Mouse (Mus musculus) Muller cell, postnatal 12 days (primary cell): ENCODE measurements around the gene Pbsn.
"Not testable (repeated sequence)": the region's sequence is repeated elsewhere in the genome, so short reads cannot be mapped to it uniquely, and the experiment has no call there.

Experiments
- DNase-seq: peaks from one replicate; pipeline ENCODE4 v3.0.0-alpha.2; 2015; ENCODE audit errors: inconsistent ontology term

Gene Pbsn

GRCm38 (mm10) chrX:77853523-77853922 is at the start of gene Pbsn:
TSS of gene Pbsn (minus strand) at chrX:77853623.
- no peak for DNase-seq

- not testable (repeated sequence) for DNase-seq
Observed at GRCm38 (mm10) chrX:77880033-77880432, 26.6 kb upstream of the Pbsn start.

- not testable (repeated sequence) for DNase-seq
Observed at GRCm38 (mm10) chrX:77864458-77864857, 11.0 kb upstream of the Pbsn start, which contains the start of gene Gm14744. TSS of gene Gm14744 (plus strand) at chrX:77864758.

- no peak for DNase-seq
Observed at GRCm38 (mm10) chrX:77812031-77812430, 41.4 kb downstream of the Pbsn start.

- DNase-seq: peak; percentile 63
Observed at GRCm38 (mm10) chrX:77810608-77811206, 42.7 kb downstream of the Pbsn start.

- peak; percentile 12 for DNase-seq
Observed at GRCm38 (mm10) chrX:77808602-77809001, 44.8 kb downstream of the Pbsn start.

GRCm38 (mm10) chrX:77802293-77802692 is 51.1 kb downstream of the Pbsn start:
- no peak for DNase-seq

- no peak for DNase-seq
Observed at GRCm38 (mm10) chrX:77801543-77801942, 51.9 kb downstream of the Pbsn start.

GRCm38 (mm10) chrX:77799554-77799953 is 53.9 kb downstream of the Pbsn start:
- no peak for DNase-seq

- no peak for DNase-seq
Observed at GRCm38 (mm10) chrX:77797801-77798200, 55.6 kb downstream of the Pbsn start.

GRCm38 (mm10) chrX:77796916-77797315 is 56.5 kb downstream of the Pbsn start:
- DNase-seq: no peak

GRCm38 (mm10) chrX:77796238-77796835 is 57.1 kb downstream of the Pbsn start, which contains the start of gene Prkx:
TSS of gene Prkx (minus strand) at chrX:77796278.
- DNase-seq: no peak

- DNase-seq: peak; percentile 94
Observed at GRCm38 (mm10) chrX:77795858-77796174, 57.6 kb downstream of the Pbsn start.

- DNase-seq: peak; percentile 29
Observed at GRCm38 (mm10) chrX:77794962-77795857, 58.2 kb downstream of the Pbsn start.

- no peak for DNase-seq
Observed at GRCm38 (mm10) chrX:77788675-77789074, 64.7 kb downstream of the Pbsn start.
